Mouse (Mus musculus) midbrain, embryonic 12.5 days (tissue): ENCODE results near the gene Lage3. TPM values are rescaled to one million over a fixed set of nuclear protein-coding genes. Genes with fewer than 3 reads are reported as not detected.
"Not testable (repeated sequence)": the region's sequence is repeated elsewhere in the genome, so short reads cannot be mapped to it uniquely, and the experiment has no call there.

Experiments
- ATAC-seq: fragments of 200-750 bp; cut with Nextera tagmentation; 2 replicates; pipeline ENCODE4 v1.8.0; 2017; ENCODE audit warnings: low read depth, moderate TSS enrichment, moderate library complexity; ENCODE audit not compliant: low FRiP score
- H3K27ac ChIP-seq: fragments of 300-500 bp; sonication (generic); replicated peaks from 2 replicates; pipeline ENCODE4 v1.5.1; 2016; ENCODE audit warnings: mild to moderate bottlenecking
- H3K27me3 ChIP-seq: fragments of 300-500 bp; sonication (generic); 2 replicates; pipeline ENCODE4 v1.6.1; 2016; ENCODE audit warnings: mild to moderate bottlenecking
- H3K36me3 ChIP-seq: fragments of 300-500 bp; sonication (generic); 2 replicates; pipeline ENCODE4 v1.6.1; 2016
- H3K4me1 ChIP-seq: fragments of 300-500 bp; sonication (generic); 2 replicates; pipeline ENCODE4 v1.6.1; 2016
- H3K4me2 ChIP-seq: fragments of 300-500 bp; sonication (generic); replicated peaks from 2 replicates; pipeline ENCODE4 v1.6.1; 2016; ENCODE audit warnings: mild to moderate bottlenecking, moderate library complexity
- H3K4me3 ChIP-seq: fragments of 300-500 bp; sonication (generic); 2 replicates; pipeline ENCODE4 v1.5.1; 2016; ENCODE audit warnings: mild to moderate bottlenecking
- H3K9ac ChIP-seq: fragments of 300-500 bp; sonication (generic); replicated peaks from 2 replicates; pipeline ENCODE4 v1.6.1; 2016; ENCODE audit warnings: mild to moderate bottlenecking, moderate library complexity
- H3K9me3 ChIP-seq: fragments of 300-500 bp; sonication (generic); 2 replicates; pipeline ENCODE4 v1.6.1; 2016; ENCODE audit warnings: mild to moderate bottlenecking
- WGBS: fragments of 180-500 bp; shearing (Covaris S2); methylation state at CpG from one replicate; pipeline ENCODE4 v1.1.7; 2016; 5-methylcytosine and 5-hydroxymethylcytosine counted together
- polyA plus RNA-seq: library from polyadenylated mRNA; unstranded; fragments of >200 nt; fragmentation: Nextera tagmentation; extraction: Ambion mirVana; gene quantifications from 2 replicates; pipeline ENCODE4 v1.2.1, GENCODE M21; 2016

Gene Lage3
- 99.7 and 104 TPM in 2 replicates for polyA plus RNA-seq

- H3K9me3 ChIP-seq = no peaks in the 10 kb centered on the region
- peak within 1 kb of the TSS; percentile 59 for H3K4me2 ChIP-seq
- H3K4me3 ChIP-seq = peak within 1 kb of the TSS; percentile 44
- H3K4me1 ChIP-seq = no peaks in the 10 kb centered on the region
- WGBS = 36% methylated on average over 3 of the region's 22 CpGs
- no peaks in the 10 kb centered on the region for H3K36me3 ChIP-seq
- peak within 1 kb of the TSS; percentile 42 for H3K27ac ChIP-seq
- peak within 1 kb of the TSS; percentile 59 for H3K9ac ChIP-seq
- no peaks in the 10 kb centered on the region for H3K27me3 ChIP-seq
- peak; percentile 83 for ATAC-seq
These were observed at the start of gene Lage3 for GRCm38 (mm10) chrX:74353467-74353770. Gene Lage3, minus strand, starts transcription at chrX:74353618.

- no peaks in the 10 kb centered on the region for H3K4me1 ChIP-seq
- WGBS = 94% methylated on average over 3 of the region's 3 CpGs
- ATAC-seq = no peak
- no peak overlapping the region for H3K9ac ChIP-seq
- H3K27ac ChIP-seq = no peak overlapping the region
- H3K4me3 ChIP-seq = no peak overlapping the region
- no peaks in the 10 kb centered on the region for H3K27me3 ChIP-seq
- H3K9me3 ChIP-seq = no peaks in the 10 kb centered on the region
- H3K36me3 ChIP-seq = no peaks in the 10 kb centered on the region
- H3K4me2 ChIP-seq = no peak overlapping the region
These were observed 46.7 kb upstream of the Lage3 start for GRCm38 (mm10) chrX:74400136-74400535.

- ATAC-seq = peak; percentile 100
- peak within 1 kb of the TSS; percentile 51 for H3K4me3 ChIP-seq
- H3K4me2 ChIP-seq = peak within 1 kb of the TSS; percentile 63
- H3K9me3 ChIP-seq = no peaks in the 10 kb centered on the region
- H3K4me1 ChIP-seq = peaks cover 4% of the 10 kb centered on the region; the same call in 1 of the 2 replicates
- no peaks in the 10 kb centered on the region for H3K27me3 ChIP-seq
- WGBS = 32% methylated on average over 30 of the region's 30 CpGs
- peak within 1 kb of the TSS; percentile 83 for H3K27ac ChIP-seq
- peak within 1 kb of the TSS; percentile 69 for H3K9ac ChIP-seq
- H3K36me3 ChIP-seq = no peaks in the 10 kb centered on the region
These were observed 39.4 kb upstream of the Lage3 start, which contains the start of the genes Fam3a and Ikbkg for GRCm38 (mm10) chrX:74392535-74393443. Gene Fam3a, minus strand, starts transcription at chrX:74393272. Gene Ikbkg, plus strand, starts transcription at chrX:74393290.

- Histone ChIP-seq H3K9ac (no peak overlapping the region), H3K36me3 (peaks cover 10% of the 10 kb centered on the region), H3K4me1 (peaks cover 4% of the 10 kb centered on the region; the same call in 1 of the 2 replicates), H3K9me3 (no peaks in the 10 kb centered on the region), H3K4me2 (no peak overlapping the region), H3K27ac (no peak overlapping the region), H3K27me3 (no peaks in the 10 kb centered on the region), H3K4me3 (no peak overlapping the region)
- no peak for ATAC-seq
These were observed 34.7 kb upstream of the Lage3 start for GRCm38 (mm10) chrX:74388153-74388552.

GRCm38 (mm10) chrX:74384451-74384850 lies 31.0 kb upstream of the Lage3 start:
- Histone ChIP-seq H3K4me3 (no peak overlapping the region), H3K27me3 (no peaks in the 10 kb centered on the region), H3K9ac (no peak overlapping the region), H3K27ac (no peak overlapping the region), H3K36me3 (peaks cover 10% of the 10 kb centered on the region), H3K9me3 (no peaks in the 10 kb centered on the region), H3K4me2 (no peak overlapping the region), H3K4me1 (no peaks in the 10 kb centered on the region)
- ATAC-seq = no peak
- WGBS = 95% methylated on average over 2 of the region's 2 CpGs

GRCm38 (mm10) chrX:74372888-74373549 lies 19.6 kb upstream of the Lage3 start, which contains the start of the genes Ubl4a and Slc10a3:
Gene Ubl4a, minus strand, starts transcription at chrX:74373218.
Gene Slc10a3, minus strand, starts transcription at chrX:74373349.
- peaks cover 4% of the 10 kb centered on the region; the same call in 1 of the 2 replicates for H3K4me1 ChIP-seq
- WGBS = 40% methylated on average over 32 of the region's 32 CpGs
- no peaks in the 10 kb centered on the region; the same call in 1 of the 2 replicates for H3K36me3 ChIP-seq
- H3K9ac ChIP-seq = no peak within 1 kb of the TSS
- peak; percentile 91 for ATAC-seq
- no peak within 1 kb of the TSS for H3K27ac ChIP-seq
- H3K27me3 ChIP-seq = no peaks in the 10 kb centered on the region
- no peaks in the 10 kb centered on the region for H3K9me3 ChIP-seq
- peak within 1 kb of the TSS; percentile 44 for H3K4me3 ChIP-seq
- peak within 1 kb of the TSS; percentile 56 for H3K4me2 ChIP-seq

GRCm38 (mm10) chrX:74368209-74368909 lies 14.9 kb upstream of the Lage3 start:
- Histone ChIP-seq H3K4me3 (peak overlapping the region; percentile 59), H3K4me2 (peak overlapping the region; percentile 66), H3K9ac (peak overlapping the region; percentile 71), H3K36me3 (no peaks in the 10 kb centered on the region; the same call in 1 of the 2 replicates), H3K27me3 (no peaks in the 10 kb centered on the region), H3K9me3 (no peaks in the 10 kb centered on the region), H3K4me1 (peaks cover 10% of the 10 kb centered on the region; the same call in 1 of the 2 replicates), H3K27ac (peak overlapping the region; percentile 63)
- WGBS = 29% methylated on average over 46 of the region's 49 CpGs
- ATAC-seq = peak; percentile 77

- Histone ChIP-seq H3K27me3 (no peaks in the 10 kb centered on the region), H3K9me3 (no peaks in the 10 kb centered on the region), H3K4me2 (peak overlapping the region; percentile 66), H3K27ac (0 out of 2 replicates have a peak overlapping the region, but pooled peaks have one; percentile 63), H3K4me3 (peak overlapping the region; percentile 59), H3K36me3 (no peaks in the 10 kb centered on the region; the same call in 1 of the 2 replicates), H3K4me1 (peaks cover 9% of the 10 kb centered on the region; the same call in 1 of the 2 replicates), H3K9ac (peak overlapping the region; percentile 71)
- WGBS = 76% methylated on average over 10 of the region's 10 CpGs
- no peak; the same call in 1 of the 2 replicates for ATAC-seq
These were observed 14.1 kb upstream of the Lage3 start for GRCm38 (mm10) chrX:74367512-74367911.

GRCm38 (mm10) chrX:74359171-74359570 lies 5.8 kb upstream of the Lage3 start:
- no peak overlapping the region for H3K27ac ChIP-seq
- no peak for ATAC-seq
- WGBS = 59% methylated on average over 11 of the region's 11 CpGs

GRCm38 (mm10) chrX:74357069-74357468 lies 3.7 kb upstream of the Lage3 start:
- not testable (repeated sequence) for H3K36me3 ChIP-seq, ATAC-seq, H3K4me3 ChIP-seq, H3K27ac ChIP-seq, H3K4me1 ChIP-seq, H3K4me2 ChIP-seq, H3K27me3 ChIP-seq, H3K9me3 ChIP-seq, H3K9ac ChIP-seq
- 92% methylated on average over 3 of the region's 3 CpGs for WGBS

More at GRCm38 (mm10) chrX:74359171-74359570, 5.8 kb upstream of the Lage3 start:
- Histone ChIP-seq H3K27me3 (no peaks in the 10 kb centered on the region), H3K4me3 (no peak overlapping the region), H3K36me3 (no peaks in the 10 kb centered on the region), H3K9me3 (no peaks in the 10 kb centered on the region), H3K9ac (no peak overlapping the region), H3K4me2 (no peak overlapping the region), H3K4me1 (no peaks in the 10 kb centered on the region)

- H3K4me1 ChIP-seq = no peaks in the 10 kb centered on the region
- peak overlapping the region; percentile 59 for H3K4me2 ChIP-seq
- peak overlapping the region; percentile 59 for H3K9ac ChIP-seq
- no peaks in the 10 kb centered on the region for H3K9me3 ChIP-seq
- no peaks in the 10 kb centered on the region for H3K36me3 ChIP-seq
- ATAC-seq = peak; percentile 47; the same call in 1 of the 2 replicates
- peak overlapping the region; percentile 44 for H3K4me3 ChIP-seq
- no peaks in the 10 kb centered on the region for H3K27me3 ChIP-seq
- H3K27ac ChIP-seq = peak overlapping the region; percentile 42
- WGBS = 31% methylated on average over 13 of the region's 13 CpGs
These were observed 562 bp downstream of the Lage3 start for GRCm38 (mm10) chrX:74352645-74353466.
